Mouse (Mus musculus) effector memory CD4-positive, alpha-beta T cell, adult 7 months (primary cell): ENCODE measurements around the gene Zfp974. TPM values are rescaled to one million over a fixed set of nuclear protein-coding genes. Genes with fewer than 3 reads are reported as not detected.

Source experiments
- polyA plus RNA-seq: library from polyadenylated mRNA; unstranded; fragments of 100-300 nt; shearing (Covaris generic); gene quantifications from one replicate; pipeline ENCODE4 v1.2.1, GENCODE M21; 2017

Zfp974 gene
- polyA plus RNA-seq: 3.7 TPM

DNA sequence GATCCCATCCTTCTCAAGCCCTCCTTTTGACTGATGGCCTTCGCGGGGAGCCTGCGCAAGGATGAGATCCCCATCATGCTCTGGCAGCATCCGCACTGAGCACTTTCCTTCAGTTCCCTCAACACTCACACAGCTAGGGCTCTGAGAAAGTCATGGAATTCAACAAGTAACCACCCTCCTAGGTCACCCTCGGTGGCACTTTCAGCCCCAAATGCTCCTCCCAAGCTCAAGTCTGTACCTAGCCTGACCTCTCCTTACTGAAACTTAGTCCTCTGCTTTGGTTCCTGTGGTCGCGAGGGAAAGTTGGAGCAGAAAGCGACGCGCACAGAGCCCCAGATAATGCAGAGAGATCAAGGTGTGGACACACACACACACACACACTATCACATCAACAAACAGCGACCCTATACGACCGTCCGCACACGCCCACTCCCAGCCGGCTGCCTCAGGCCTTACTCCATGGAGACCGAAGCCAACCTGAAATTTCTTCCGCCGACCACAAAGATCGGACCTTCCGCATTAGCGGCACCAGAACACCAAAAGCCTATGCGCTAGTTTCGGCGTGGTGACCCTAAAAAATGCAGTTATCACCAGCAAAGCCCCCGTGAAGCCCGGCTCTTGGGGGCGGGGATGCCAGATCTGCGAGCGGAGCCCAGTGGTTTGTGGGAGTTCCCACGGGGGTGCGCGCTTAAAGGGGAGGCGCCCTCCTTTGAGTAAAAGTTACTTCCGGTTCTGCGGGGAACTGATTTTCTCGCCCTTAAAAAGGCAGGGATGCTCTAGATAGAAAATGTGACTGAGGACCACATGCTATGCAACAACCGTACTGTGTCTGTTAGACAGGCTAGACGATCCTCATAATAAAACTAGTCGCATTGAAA lies at the start of gene Zfp974:
Zfp974 (minus strand) TSS at position 643 of the 878 bp plus-strand sequence.

Other genes starting within 250 kb of the Zfp974 start
- gene Zfp607b, start 240.1 kb downstream of the Zfp974 start, polyA plus RNA-seq: 1.3 TPM
- gene Zfp60, start 198.1 kb downstream of the Zfp974 start, polyA plus RNA-seq: 5.1 TPM
- 1.2 TPM for gene Zfp626, start 122.3 kb downstream of the Zfp974 start, polyA plus RNA-seq
- 5.0 TPM for gene Zfp59, start 90.9 kb downstream of the Zfp974 start, polyA plus RNA-seq
- 7.8 TPM for gene Zfp607a, start 71.9 kb downstream of the Zfp974 start, polyA plus RNA-seq
- gene Zfp780b, start 49.7 kb upstream of the Zfp974 start, polyA plus RNA-seq: 7.3 TPM
- gene Zfp850, start 84.7 kb upstream of the Zfp974 start, polyA plus RNA-seq: 8.1 TPM
- 151 TPM for gene Psmc4, start 120.6 kb upstream of the Zfp974 start, polyA plus RNA-seq
- gene Fcgbp, start 141.8 kb upstream of the Zfp974 start, polyA plus RNA-seq: 0.55 TPM
- gene 9530053A07Rik, start 200.0 kb upstream of the Zfp974 start, polyA plus RNA-seq: 0.10 TPM
- 180 TPM for gene Fbl, start 240.2 kb upstream of the Zfp974 start, polyA plus RNA-seq